Mouse (Mus musculus) mature B cell (primary cell): Measurements from ENCODE around the gene Vmn1r100.
"Not testable (repeated sequence)": the region's sequence is repeated elsewhere in the genome, so short reads cannot be mapped to it uniquely, and the experiment has no call there.

Experiments
- in situ Hi-C: fragments of 300-500 bp; cut with MboI; formaldehyde crosslinking; loops from 2 replicates; pipeline ENCODE4 v1.14.3; 2019

Vmn1r100 gene

DNA sequence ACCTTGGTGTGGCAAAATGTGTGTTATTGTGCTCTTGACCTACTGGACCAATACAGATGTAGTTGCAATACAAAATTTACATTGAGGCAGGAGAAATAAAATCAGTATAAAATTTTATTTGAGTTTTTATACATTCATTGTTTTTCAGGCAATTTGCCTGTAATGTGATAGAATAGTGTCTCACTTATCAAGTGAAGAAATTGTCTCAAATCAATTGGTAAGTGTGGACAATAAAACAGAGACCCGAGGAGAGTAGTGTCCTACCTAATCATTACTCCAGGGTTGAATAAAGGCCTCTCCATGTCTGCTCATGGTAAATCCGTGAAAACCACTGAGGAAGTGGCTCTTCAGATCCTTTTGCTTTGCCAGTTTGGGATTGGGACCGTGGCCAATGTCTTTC lies at the start of gene Vmn1r100:
TSS of gene Vmn1r100 (plus strand) at position 301 of the 400 bp plus-strand sequence.
- in situ Hi-C loops, result not testable (repeated sequence)

DNA sequence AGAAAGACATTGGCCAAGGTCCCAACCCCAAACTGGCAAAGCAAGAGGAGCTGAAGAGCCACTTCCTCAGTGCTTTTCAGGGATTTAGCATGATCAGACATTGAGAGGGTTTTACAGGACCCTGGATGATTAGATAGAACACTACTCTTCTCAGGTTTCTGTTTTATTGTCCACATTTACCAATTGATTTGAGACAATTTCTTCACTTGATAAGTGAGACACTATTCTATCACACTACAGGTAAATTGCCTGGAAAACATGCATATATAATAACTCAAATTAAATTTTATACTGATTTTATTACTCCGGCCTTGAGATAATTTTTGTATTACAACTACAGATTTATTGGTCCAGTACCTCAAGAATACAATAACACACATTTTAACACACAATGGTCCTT lies 42.4 kb upstream of the Vmn1r100 start, which contains the start of gene Gm5728:
TSS of gene Gm5728 (minus strand) at position 101 of the 400 bp plus-strand sequence.
- in situ Hi-C loops, result not testable (repeated sequence)

- in situ Hi-C loops, result not testable (repeated sequence)
Measured at GRCm38 (mm10) chr7:20442493-20442892, 24.8 kb downstream of the Vmn1r100 start, which contains the start of gene Vmn1r101. Gene Vmn1r101 (minus strand): TSS chr7:20442593.
